Mouse (Mus musculus): ENCODE measurements around the gene Dppa1. TPM values are rescaled to one million over a fixed set of nuclear protein-coding genes. Genes with fewer than 3 reads are reported as not detected.
"Not testable (repeated sequence)": the region's sequence is repeated elsewhere in the genome, so short reads cannot be mapped to it uniquely, and the experiment has no call there.

Gene Dppa1
- not detected for total RNA-seq (2021)
- long read RNA-seq: 0 reads

- DNase-seq (ENCODE audit: low spot score in 2 of 2): no peak
Measured at GRCm38 (mm10) chr11:46629211-46629795, at the start of gene Dppa1. Gene Dppa1, minus strand, starts transcription at chr11:46629261.

- no peak for DNase-seq (ENCODE audit: low spot score in 2 of 2)
Measured at GRCm38 (mm10) chr11:46667938-46668337, 38.9 kb upstream of the Dppa1 start.

- DNase-seq (ENCODE audit: low spot score in 2 of 2): no peak
Measured at GRCm38 (mm10) chr11:46667105-46667504, 38.0 kb upstream of the Dppa1 start.

- DNase-seq (ENCODE audit: low spot score in 2 of 2): peak; percentile 14 to 30
Measured at GRCm38 (mm10) chr11:46665599-46666522, 36.8 kb upstream of the Dppa1 start.

GRCm38 (mm10) chr11:46663215-46663614, 34.2 kb upstream of the Dppa1 start:
- DNase-seq (ENCODE audit: low spot score in 2 of 2): no peak

GRCm38 (mm10) chr11:46652476-46652875, 23.4 kb upstream of the Dppa1 start:
- DNase-seq (ENCODE audit: low spot score in 2 of 2): no peak

GRCm38 (mm10) chr11:46649655-46650054, 20.6 kb upstream of the Dppa1 start:
- not testable (repeated sequence) for DNase-seq (ENCODE audit: low spot score in 2 of 2)

- DNase-seq (ENCODE audit: low spot score in 2 of 2): no peak
Measured at GRCm38 (mm10) chr11:46644824-46645223, 15.8 kb upstream of the Dppa1 start.

GRCm38 (mm10) chr11:46636568-46636967, 7.5 kb upstream of the Dppa1 start:
- no peak for DNase-seq (ENCODE audit: low spot score in 2 of 2)

GRCm38 (mm10) chr11:46635516-46635915, 6.5 kb upstream of the Dppa1 start:
- not testable (repeated sequence) for DNase-seq (ENCODE audit: low spot score in 2 of 2)

- peak; percentile 60 to 69 for DNase-seq (ENCODE audit: low spot score in 2 of 2)
Measured at GRCm38 (mm10) chr11:46631635-46632034, 2.6 kb upstream of the Dppa1 start.

- peak; percentile 9 to 23 for DNase-seq (ENCODE audit: low spot score in 2 of 2)
Measured at GRCm38 (mm10) chr11:46620414-46621168, 8.5 kb downstream of the Dppa1 start.

GRCm38 (mm10) chr11:46619929-46620328, 9.1 kb downstream of the Dppa1 start:
- peak; percentile 10 to 13 for DNase-seq (ENCODE audit: low spot score in 2 of 2)

GRCm38 (mm10) chr11:46592416-46592815, 36.6 kb downstream of the Dppa1 start:
- DNase-seq (ENCODE audit: low spot score in 2 of 2): no peak

GRCm38 (mm10) chr11:46582741-46583140, 46.3 kb downstream of the Dppa1 start:
- DNase-seq (ENCODE audit: low spot score in 2 of 2): no peak

GRCm38 (mm10) chr11:46580428-46580827, 48.6 kb downstream of the Dppa1 start:
- DNase-seq (ENCODE audit: low spot score in 2 of 2): no peak

- DNase-seq (ENCODE audit: low spot score in 2 of 2): no peak
Measured at GRCm38 (mm10) chr11:46578771-46579281, 50.2 kb downstream of the Dppa1 start.

GRCm38 (mm10) chr11:46571327-46571726, 57.7 kb downstream of the Dppa1 start, which contains the start of gene BC053393:
Gene BC053393, plus strand, starts transcription at chr11:46571536.
- no peak for DNase-seq (ENCODE audit: low spot score in 2 of 2)

- DNase-seq (ENCODE audit: low spot score in 2 of 2): no peak
Measured at GRCm38 (mm10) chr11:46569107-46569506, 60.0 kb downstream of the Dppa1 start.

GRCm38 (mm10) chr11:46565967-46566366, 63.1 kb downstream of the Dppa1 start:
- DNase-seq (ENCODE audit: low spot score in 2 of 2): no peak

- no peak for DNase-seq (ENCODE audit: low spot score in 2 of 2)
Measured at GRCm38 (mm10) chr11:46564671-46565070, 64.4 kb downstream of the Dppa1 start.
